Mouse (Mus musculus) left cerebral cortex, adult 8-10 months (tissue): ENCODE data around the gene Gm28048. TPM values are rescaled to one million over a fixed set of nuclear protein-coding genes. Genes with fewer than 3 reads are reported as not detected.

ENCODE experiments used
- DNase-seq, 2 experiments: peaks; one replicate each; pipeline ENCODE4 v3.0.0; 2022; ENCODE audit warnings: low spot score in 2 of 2
- total RNA-seq, 4 experiments: library from RNA; stranded (reverse); gene quantifications; 2 replicates each; pipeline ENCODE4 v1.2.4; 2022

The Gm28048 gene
- total RNA-seq, 4 experiments from 2014 or later: 11.1 to 24.0 (median 16.0) TPM

- DNase-seq: no peak
These were observed 136.9 kb downstream of the Gm28048 start for GRCm38 (mm10) chr11:22844754-22845718.

- DNase-seq: no peak
These were observed 142.4 kb downstream of the Gm28048 start for GRCm38 (mm10) chr11:22839456-22839855.

- no peak for DNase-seq
These were observed 143.5 kb downstream of the Gm28048 start for GRCm38 (mm10) chr11:22838361-22838760.

- no peak for DNase-seq
These were observed 145.6 kb downstream of the Gm28048 start for GRCm38 (mm10) chr11:22836269-22836668.

GRCm38 (mm10) chr11:22832600-22832999, 149.3 kb downstream of the Gm28048 start:
- no peak for DNase-seq

GRCm38 (mm10) chr11:22831916-22832315, 150.0 kb downstream of the Gm28048 start:
- DNase-seq: no peak

GRCm38 (mm10) chr11:22830684-22831083, 151.2 kb downstream of the Gm28048 start:
- no peak for DNase-seq

- DNase-seq: no peak
These were observed 151.7 kb downstream of the Gm28048 start for GRCm38 (mm10) chr11:22830179-22830611.

- DNase-seq: peak in 1 of 2 experiments; percentile 22
These were observed 152.8 kb downstream of the Gm28048 start for GRCm38 (mm10) chr11:22828988-22829632.

- peak in 1 of 2 experiments; percentile 28 for DNase-seq
These were observed 154.3 kb downstream of the Gm28048 start for GRCm38 (mm10) chr11:22827514-22828080.

GRCm38 (mm10) chr11:22826665-22827064, 155.2 kb downstream of the Gm28048 start:
- DNase-seq: no peak

GRCm38 (mm10) chr11:22826051-22826450, 155.8 kb downstream of the Gm28048 start:
- DNase-seq: no peak

GRCm38 (mm10) chr11:22825548-22825947, 156.3 kb downstream of the Gm28048 start:
- no peak for DNase-seq

- no peak for DNase-seq
These were observed 157.7 kb downstream of the Gm28048 start for GRCm38 (mm10) chr11:22824049-22824705.

GRCm38 (mm10) chr11:22821243-22821642, 160.6 kb downstream of the Gm28048 start:
- DNase-seq: no peak

GRCm38 (mm10) chr11:22818371-22818770, 163.5 kb downstream of the Gm28048 start:
- DNase-seq: no peak

- no peak for DNase-seq
These were observed 166.0 kb downstream of the Gm28048 start for GRCm38 (mm10) chr11:22815877-22816276.

GRCm38 (mm10) chr11:22815143-22815542, 166.7 kb downstream of the Gm28048 start:
- DNase-seq: no peak

- no peak for DNase-seq
These were observed 167.8 kb downstream of the Gm28048 start for GRCm38 (mm10) chr11:22813921-22814704.

- no peak for DNase-seq
These were observed 168.5 kb downstream of the Gm28048 start for GRCm38 (mm10) chr11:22813427-22813826.

- no peak for DNase-seq
These were observed 170.5 kb downstream of the Gm28048 start for GRCm38 (mm10) chr11:22811413-22811812.
